Mouse (Mus musculus) limb, embryonic 13.5 days (tissue): ENCODE measurements around the gene Lmod1. TPM values are rescaled to one million over a fixed set of nuclear protein-coding genes. Genes with fewer than 3 reads are reported as not detected.

Source experiments
- ATAC-seq: fragments of 200-750 bp; cut with Nextera tagmentation; 2 replicates; pipeline ENCODE4 v1.8.0; 2017; ENCODE audit warnings: low read depth, moderate number of reproducible peaks, moderate TSS enrichment; ENCODE audit not compliant: low FRiP score
- H3K27ac ChIP-seq: fragments of 300-500 bp; sonication (generic); 2 replicates; pipeline ENCODE4 v1.5.1; 2015; ENCODE audit warnings: inconsistent platforms, mild to moderate bottlenecking, moderate library complexity
- H3K27me3 ChIP-seq: fragments of 300-500 bp; sonication (generic); 2 replicates; pipeline ENCODE4 v1.6.1; 2015; ENCODE audit warnings: mild to moderate bottlenecking, inconsistent platforms
- H3K36me3 ChIP-seq: fragments of 300-500 bp; sonication (generic); 2 replicates; pipeline ENCODE4 v1.6.1; 2015; ENCODE audit warnings: inconsistent platforms, mild to moderate bottlenecking, moderate library complexity
- H3K4me1 ChIP-seq: fragments of 300-500 bp; sonication (generic); 2 replicates; pipeline ENCODE4 v1.6.1; 2015; ENCODE audit warnings: inconsistent platforms
- H3K4me2 ChIP-seq: fragments of 300-500 bp; sonication (generic); replicated peaks from 2 replicates; pipeline ENCODE4 v1.6.1; 2015; ENCODE audit warnings: inconsistent platforms, mild to moderate bottlenecking, moderate library complexity
- H3K4me3 ChIP-seq: fragments of 300-500 bp; sonication (generic); 2 replicates; pipeline ENCODE4 v1.5.1; 2015; ENCODE audit warnings: moderate library complexity, mild to moderate bottlenecking, inconsistent platforms
- H3K9ac ChIP-seq: fragments of 300-500 bp; sonication (generic); 2 replicates; pipeline ENCODE4 v1.6.1; 2015; ENCODE audit warnings: mild to moderate bottlenecking, inconsistent platforms
- H3K9me3 ChIP-seq: fragments of 300-500 bp; sonication (generic); 2 replicates; pipeline ENCODE4 v1.6.1; 2016; ENCODE audit warnings: inconsistent platforms
- WGBS: fragments of 180-500 bp; shearing (Covaris S2); methylation state at CpG from one replicate; pipeline ENCODE4 v1.1.7; 2015; 5-methylcytosine and 5-hydroxymethylcytosine counted together
- polyA plus RNA-seq: library from polyadenylated mRNA; unstranded; fragments of >200 nt; fragmentation: Nextera tagmentation; extraction: Ambion mirVana; gene quantifications from 2 replicates; pipeline ENCODE4 v1.2.1, GENCODE M21; 2015

The Lmod1 gene
- polyA plus RNA-seq, 1 experiment from 2014 or later = 0.37 TPM

DNA sequence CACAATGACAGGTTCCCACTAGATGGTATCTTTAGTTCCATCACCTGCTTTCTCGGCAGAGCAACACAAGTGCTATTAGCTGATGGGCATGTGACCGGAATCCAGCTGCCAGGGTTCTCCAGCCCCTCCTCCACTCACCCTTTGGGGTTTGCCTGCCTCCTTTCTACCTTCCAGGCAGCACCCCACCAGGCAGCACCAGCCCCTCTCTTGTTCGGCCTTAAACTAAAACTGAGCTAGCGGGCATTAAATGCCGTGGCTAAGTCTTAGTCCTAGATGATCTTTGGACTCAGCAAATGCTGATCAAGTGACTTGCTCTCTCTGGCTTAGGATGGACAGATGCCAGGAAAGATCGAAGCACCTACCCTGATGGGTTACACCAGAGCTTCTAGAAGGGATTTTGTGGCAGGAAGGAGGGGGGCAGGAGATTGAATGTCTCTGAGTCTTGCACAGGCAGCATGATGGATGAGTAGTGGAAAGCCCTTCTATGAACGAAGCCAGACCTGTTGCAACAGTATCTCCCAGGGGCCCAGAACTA, 1.2 kb upstream of the Lmod1 start:
- H3K9me3 ChIP-seq = no peaks in the 10 kb centered on the region
- no peak overlapping the region for H3K4me2 ChIP-seq
- H3K4me1 ChIP-seq = peaks cover 10% of the 10 kb centered on the region
- ATAC-seq = no peak
- no peaks in the 10 kb centered on the region for H3K27me3 ChIP-seq
- no peak overlapping the region for H3K4me3 ChIP-seq
- H3K27ac ChIP-seq = no peak overlapping the region
- 73% methylated on average over 7 of the region's 7 CpGs for WGBS
- H3K9ac ChIP-seq = 0 out of 2 replicates have a peak overlapping the region, but pooled peaks have one; percentile 19
- no peaks in the 10 kb centered on the region for H3K36me3 ChIP-seq

DNA sequence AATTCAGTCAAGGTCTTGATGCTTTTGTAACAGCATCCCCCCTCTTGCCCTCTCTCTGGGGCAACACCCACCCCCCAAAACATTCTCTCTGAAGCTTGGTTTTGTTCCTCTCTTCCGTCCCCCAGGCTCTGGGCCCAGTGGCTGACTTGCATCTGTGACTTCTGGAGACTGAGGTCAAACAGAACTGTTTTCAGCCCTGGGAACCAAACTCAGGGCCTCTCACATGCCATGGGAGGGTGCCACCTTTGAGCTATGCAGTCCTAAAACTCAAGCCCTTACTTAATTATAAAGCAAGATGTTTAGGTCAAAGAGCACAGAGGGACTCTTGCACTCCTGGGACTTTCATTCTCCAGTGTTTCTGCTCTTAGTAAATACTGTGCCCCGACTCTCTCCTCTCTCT, 1.3 kb downstream of the Lmod1 start:
- Histone ChIP-seq H3K36me3 (no peaks in the 10 kb centered on the region), H3K9ac (no peak overlapping the region), H3K27ac (no peak overlapping the region), H3K4me3 (no peak overlapping the region), H3K27me3 (no peaks in the 10 kb centered on the region), H3K9me3 (no peaks in the 10 kb centered on the region), H3K4me2 (no peak overlapping the region), H3K4me1 (peaks cover 10% of the 10 kb centered on the region)
- WGBS = 83% methylated on average over 2 of the region's 2 CpGs
- no peak for ATAC-seq

DNA sequence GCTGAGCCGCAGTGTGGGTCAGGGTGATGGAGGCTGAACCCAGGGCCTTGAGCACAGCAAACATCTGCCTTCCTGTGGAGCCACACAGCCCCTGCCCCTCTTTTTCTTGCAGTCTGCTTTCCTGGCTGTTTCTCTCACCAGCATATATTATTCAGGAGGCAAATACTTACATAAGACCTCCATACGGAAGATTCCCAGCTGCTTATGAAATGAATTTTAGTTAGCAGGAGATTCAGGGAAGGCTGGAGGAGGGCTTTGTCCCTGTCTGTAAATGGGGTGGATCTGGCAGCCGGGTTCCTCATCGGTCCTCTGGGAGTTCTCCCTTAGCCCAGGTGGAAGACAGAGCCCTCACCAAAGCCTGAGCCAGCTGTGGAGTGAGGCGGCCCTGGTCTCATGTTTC, 3.8 kb downstream of the Lmod1 start:
- H3K9ac ChIP-seq = no peak overlapping the region
- no peaks in the 10 kb centered on the region for H3K9me3 ChIP-seq
- no peak overlapping the region for H3K4me2 ChIP-seq
- H3K27me3 ChIP-seq = peaks cover 2% of the 10 kb centered on the region; the same call in 1 of the 2 replicates
- no peak overlapping the region for H3K27ac ChIP-seq
- no peak for ATAC-seq
- no peak overlapping the region for H3K4me3 ChIP-seq
- peaks cover 10% of the 10 kb centered on the region for H3K4me1 ChIP-seq
- no peaks in the 10 kb centered on the region for H3K36me3 ChIP-seq
- WGBS = 47% methylated on average over 5 of the region's 5 CpGs

DNA sequence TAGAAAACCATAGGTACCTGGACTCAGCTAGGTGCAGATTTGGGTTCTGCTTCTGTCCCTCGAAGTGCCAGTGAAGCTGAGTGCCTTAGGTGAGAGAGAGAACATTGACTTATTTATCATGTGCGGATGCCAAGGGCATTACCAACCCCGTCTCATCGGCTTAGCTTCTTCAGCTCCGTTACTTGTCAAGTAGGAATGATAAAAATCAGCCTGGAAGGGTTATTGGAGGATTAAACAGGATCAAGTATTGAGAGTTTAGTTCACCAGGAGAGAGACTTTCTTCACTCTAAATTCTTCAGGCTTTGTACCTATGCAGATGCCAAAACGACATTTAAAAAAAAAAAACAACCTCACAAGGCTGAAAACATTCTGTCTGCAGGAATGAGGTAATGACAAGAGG, 6.0 kb downstream of the Lmod1 start:
- no peak overlapping the region for H3K27ac ChIP-seq

DNA sequence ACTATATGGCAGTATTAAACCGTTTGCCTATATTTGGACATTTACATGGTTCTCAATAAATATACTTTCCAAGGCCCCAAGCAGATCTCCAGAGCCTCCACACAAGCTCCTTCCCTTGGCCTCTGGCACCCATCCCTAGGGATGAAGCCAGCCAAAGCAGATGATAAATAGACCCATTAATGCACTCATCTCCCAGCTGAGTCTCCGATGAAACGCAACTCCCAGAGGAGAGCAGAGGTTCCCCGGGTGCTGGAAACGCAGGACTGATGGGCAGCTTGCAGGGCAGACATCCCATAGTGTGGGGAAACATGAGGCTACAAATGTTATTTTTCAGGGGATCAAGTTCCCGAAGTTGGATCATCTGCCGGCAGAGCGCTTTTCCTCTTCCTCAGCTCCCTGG, 17.3 kb downstream of the Lmod1 start:
- Histone ChIP-seq H3K27ac (no peak overlapping the region), H3K9ac (no peak overlapping the region), H3K4me1 (no peaks in the 10 kb centered on the region), H3K9me3 (no peaks in the 10 kb centered on the region), H3K4me2 (no peak overlapping the region), H3K36me3 (no peaks in the 10 kb centered on the region), H3K27me3 (no peaks in the 10 kb centered on the region), H3K4me3 (no peak overlapping the region)
- no peak for ATAC-seq
- 79% methylated on average over 8 of the region's 8 CpGs for WGBS

More for the DNA sequence above, 6.0 kb downstream of the Lmod1 start:
- Histone ChIP-seq H3K27me3 (peaks cover 2% of the 10 kb centered on the region; the same call in 1 of the 2 replicates), H3K4me2 (no peak overlapping the region), H3K9me3 (no peaks in the 10 kb centered on the region), H3K4me3 (no peak overlapping the region), H3K36me3 (no peaks in the 10 kb centered on the region), H3K4me1 (no peaks in the 10 kb centered on the region), H3K9ac (no peak overlapping the region)
- 65% methylated on average over 6 of the region's 6 CpGs for WGBS
- no peak for ATAC-seq

DNA sequence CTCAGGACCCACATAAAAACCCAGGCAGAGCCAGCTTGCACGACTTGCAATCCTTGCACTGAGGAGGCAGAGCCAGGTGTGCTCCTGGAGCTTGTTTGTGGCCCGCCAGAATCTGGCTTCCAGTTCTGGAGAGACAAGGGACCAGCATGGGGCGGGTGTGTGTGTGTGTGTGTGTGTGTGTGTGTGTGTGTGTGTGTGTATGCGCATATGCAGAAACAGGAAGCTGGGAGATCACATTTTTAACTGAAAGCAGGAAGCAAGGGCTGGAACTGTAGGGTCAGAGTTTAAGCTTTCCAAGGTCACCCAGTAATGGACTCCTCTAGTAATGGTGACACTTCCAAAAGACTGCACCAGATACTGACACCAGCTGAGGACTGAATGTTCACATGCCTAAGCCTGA, 19.4 kb downstream of the Lmod1 start:
- H3K27me3 ChIP-seq = no peaks in the 10 kb centered on the region
- no peak for ATAC-seq
- 60% methylated on average over 4 of the region's 4 CpGs for WGBS
- H3K4me3 ChIP-seq = no peak overlapping the region
- no peak overlapping the region for H3K27ac ChIP-seq
- H3K9me3 ChIP-seq = no peaks in the 10 kb centered on the region
- no peak overlapping the region for H3K4me2 ChIP-seq
- no peak overlapping the region for H3K9ac ChIP-seq
- no peaks in the 10 kb centered on the region for H3K36me3 ChIP-seq
- peaks cover 4% of the 10 kb centered on the region; the same call in 1 of the 2 replicates for H3K4me1 ChIP-seq

DNA sequence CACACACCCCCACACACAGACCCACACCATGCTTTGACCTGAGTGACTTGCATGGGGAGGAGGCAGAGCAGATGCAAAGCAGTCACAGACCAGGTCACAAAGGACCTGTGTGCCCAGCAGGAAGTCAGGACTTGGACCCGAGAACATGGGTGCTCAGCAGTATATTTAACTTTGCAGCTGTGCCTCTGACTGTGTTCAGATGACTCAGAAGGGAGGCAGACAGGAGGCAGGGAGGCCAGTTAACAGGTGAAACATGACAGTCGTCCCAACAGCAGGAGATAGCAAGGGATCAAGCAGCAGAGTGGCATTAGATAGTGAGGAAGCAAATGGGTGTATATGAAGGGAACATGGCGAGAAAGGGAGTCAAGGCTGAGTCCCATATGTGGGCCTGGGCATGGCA, 22.3 kb downstream of the Lmod1 start:
- no peak overlapping the region for H3K9ac ChIP-seq
- H3K4me3 ChIP-seq = no peak overlapping the region
- no peaks in the 10 kb centered on the region for H3K9me3 ChIP-seq
- peaks cover 4% of the 10 kb centered on the region; the same call in 1 of the 2 replicates for H3K4me1 ChIP-seq
- no peak overlapping the region for H3K27ac ChIP-seq
- ATAC-seq = no peak
- H3K27me3 ChIP-seq = no peaks in the 10 kb centered on the region
- no peak overlapping the region for H3K4me2 ChIP-seq
- H3K36me3 ChIP-seq = no peaks in the 10 kb centered on the region
- 71% methylated on average over 3 of the region's 3 CpGs for WGBS

DNA sequence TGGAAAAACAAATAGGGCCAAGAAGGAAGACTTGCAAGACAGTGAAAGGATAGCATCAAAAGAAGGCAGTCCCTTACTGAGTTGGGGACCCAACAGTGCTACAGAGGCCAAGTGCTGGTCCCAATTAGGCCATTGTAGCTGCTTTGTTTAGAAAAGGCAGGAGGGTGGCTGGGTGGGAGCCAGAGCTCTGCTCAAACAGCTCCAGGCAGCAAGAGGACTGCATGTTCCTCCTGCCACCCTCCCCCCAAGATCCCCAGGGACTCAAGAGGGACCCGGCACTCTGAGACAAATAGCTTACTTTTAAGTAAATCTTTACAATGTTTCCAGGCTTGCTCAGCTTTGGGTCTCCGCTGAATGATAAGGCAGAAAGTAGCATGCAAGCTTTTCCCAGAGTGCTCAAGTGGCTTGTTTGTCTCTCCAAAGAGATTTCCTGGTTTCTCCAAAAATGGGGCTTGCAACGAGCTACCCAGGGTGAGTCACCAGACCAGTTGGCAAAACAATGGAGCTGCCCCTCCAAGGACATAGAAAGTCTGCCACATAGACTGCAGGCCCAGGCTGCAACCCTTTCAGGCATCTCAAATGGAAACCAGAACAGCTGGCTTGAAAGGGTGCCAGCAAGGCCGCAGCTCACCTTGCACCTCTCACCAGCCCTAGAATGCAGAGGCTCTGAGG, 23.0 kb downstream of the Lmod1 start:
- no peak for ATAC-seq
- no peaks in the 10 kb centered on the region for H3K27me3 ChIP-seq
- no peaks in the 10 kb centered on the region for H3K36me3 ChIP-seq
- no peak overlapping the region for H3K9ac ChIP-seq
- H3K4me3 ChIP-seq = no peak overlapping the region
- no peak overlapping the region for H3K4me2 ChIP-seq
- no peak overlapping the region for H3K27ac ChIP-seq
- H3K4me1 ChIP-seq = peaks cover 4% of the 10 kb centered on the region; the same call in 1 of the 2 replicates
- 55% methylated on average over 4 of the region's 4 CpGs for WGBS
- H3K9me3 ChIP-seq = no peaks in the 10 kb centered on the region

DNA sequence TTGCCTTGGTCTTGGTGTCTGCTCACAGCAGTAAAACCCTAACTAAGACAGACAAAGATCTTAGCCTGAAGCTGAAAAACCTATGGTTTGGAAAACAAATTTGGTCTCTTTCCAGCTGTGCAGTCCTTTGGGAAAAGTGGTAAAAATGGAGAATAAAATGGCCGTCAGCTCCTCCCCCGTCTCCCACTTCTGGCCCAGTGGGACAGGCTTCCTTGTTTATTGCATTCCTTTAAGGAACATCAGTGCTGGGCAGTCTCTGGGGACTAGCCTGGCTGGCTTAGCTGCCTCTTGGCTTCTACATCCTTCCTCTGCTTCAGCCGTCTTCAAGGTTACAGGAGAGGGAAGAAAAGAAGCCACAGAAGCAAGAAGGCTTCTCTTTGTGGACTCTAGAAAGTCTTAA, 27.3 kb downstream of the Lmod1 start:
- no peak for ATAC-seq
- Histone ChIP-seq H3K4me1 (peaks cover 4% of the 10 kb centered on the region; the same call in 1 of the 2 replicates), H3K9me3 (no peaks in the 10 kb centered on the region), H3K27me3 (no peaks in the 10 kb centered on the region), H3K4me3 (no peak overlapping the region), H3K36me3 (no peaks in the 10 kb centered on the region), H3K9ac (no peak overlapping the region), H3K27ac (no peak overlapping the region), H3K4me2 (no peak overlapping the region)
- 52% methylated on average over 3 of the region's 3 CpGs for WGBS

DNA sequence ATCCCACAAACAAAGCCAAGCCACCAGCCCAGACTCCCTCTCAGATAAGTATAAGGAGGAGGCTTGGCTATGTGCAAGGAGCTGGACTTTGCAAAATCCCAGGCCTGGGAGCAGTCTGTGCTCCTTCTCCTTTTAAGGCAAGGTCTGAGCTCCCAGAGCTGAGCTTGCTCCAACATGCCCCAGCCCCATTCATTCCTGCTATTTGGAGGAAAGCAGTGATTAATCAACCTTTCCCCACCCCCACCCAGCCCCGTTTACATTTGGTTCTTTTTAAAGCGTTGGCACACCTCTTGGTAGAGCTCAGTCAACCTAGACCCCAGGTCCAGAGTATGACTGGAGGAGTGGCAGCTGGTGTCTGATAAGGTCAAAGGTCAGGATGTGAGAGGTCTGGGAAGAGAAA, 34.5 kb downstream of the Lmod1 start:
- Histone ChIP-seq H3K27me3 (no peaks in the 10 kb centered on the region), H3K4me3 (no peak overlapping the region), H3K4me1 (no peaks in the 10 kb centered on the region), H3K9me3 (peaks cover 4% of the 10 kb centered on the region; the same call in 1 of the 2 replicates), H3K27ac (no peak overlapping the region), H3K9ac (no peak overlapping the region), H3K36me3 (no peaks in the 10 kb centered on the region), H3K4me2 (no peak overlapping the region)
- ATAC-seq = no peak
- WGBS = 22% methylated on average over 2 of the region's 2 CpGs

DNA sequence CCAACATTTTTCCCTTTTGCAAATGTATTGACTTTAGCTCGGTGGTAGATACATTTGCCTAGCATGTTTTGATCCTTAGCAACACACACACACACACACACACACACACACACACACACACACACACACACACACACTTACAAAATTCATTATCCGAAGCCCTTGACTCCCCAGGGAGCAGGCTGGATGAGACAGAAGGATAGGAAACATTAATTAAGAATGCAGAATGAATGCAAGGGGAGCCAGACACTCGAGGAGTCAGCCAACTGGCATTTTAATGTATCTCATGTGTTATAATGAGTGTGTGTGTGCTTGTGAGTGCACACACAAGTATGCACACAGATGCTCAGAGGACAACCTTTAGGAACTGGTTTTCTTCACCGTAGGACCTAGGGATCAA, 36.9 kb downstream of the Lmod1 start:
- H3K9me3 ChIP-seq = peaks cover 4% of the 10 kb centered on the region; the same call in 1 of the 2 replicates
- H3K27ac ChIP-seq = no peak overlapping the region
- H3K4me3 ChIP-seq = no peak overlapping the region
- H3K27me3 ChIP-seq = no peaks in the 10 kb centered on the region
- H3K4me2 ChIP-seq = no peak overlapping the region
- WGBS = 78% methylated on average over 4 of the region's 4 CpGs
- no peak for ATAC-seq
- no peak overlapping the region for H3K9ac ChIP-seq
- no peaks in the 10 kb centered on the region for H3K36me3 ChIP-seq
- no peaks in the 10 kb centered on the region for H3K4me1 ChIP-seq

DNA sequence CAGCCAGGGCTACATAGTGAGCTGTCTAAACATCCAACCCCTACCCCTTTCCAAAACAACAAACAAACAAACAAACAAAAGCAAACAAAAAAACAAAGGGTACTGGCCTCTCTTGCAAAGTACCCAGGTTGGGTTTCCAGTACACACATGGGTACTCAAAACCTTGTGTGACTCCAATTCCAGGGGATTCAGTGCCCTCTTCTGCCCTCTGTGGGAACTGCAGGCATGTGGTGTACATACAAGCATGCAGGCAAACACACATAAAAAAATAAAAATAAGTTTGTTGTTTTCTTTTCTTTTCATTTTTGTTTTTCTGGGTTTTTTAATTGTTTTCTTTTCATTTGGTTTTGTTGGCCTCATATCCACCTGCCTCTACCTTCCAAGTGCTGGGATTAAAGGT, 37.5 kb downstream of the Lmod1 start:
- H3K27ac ChIP-seq = no peak overlapping the region
- ATAC-seq = no peak
- no peak overlapping the region for H3K9ac ChIP-seq
- H3K9me3 ChIP-seq = peaks cover 4% of the 10 kb centered on the region; the same call in 1 of the 2 replicates
- no peaks in the 10 kb centered on the region for H3K36me3 ChIP-seq
- H3K4me3 ChIP-seq = no peak overlapping the region
- no peaks in the 10 kb centered on the region for H3K4me1 ChIP-seq
- no peaks in the 10 kb centered on the region for H3K27me3 ChIP-seq
- no peak overlapping the region for H3K4me2 ChIP-seq

DNA sequence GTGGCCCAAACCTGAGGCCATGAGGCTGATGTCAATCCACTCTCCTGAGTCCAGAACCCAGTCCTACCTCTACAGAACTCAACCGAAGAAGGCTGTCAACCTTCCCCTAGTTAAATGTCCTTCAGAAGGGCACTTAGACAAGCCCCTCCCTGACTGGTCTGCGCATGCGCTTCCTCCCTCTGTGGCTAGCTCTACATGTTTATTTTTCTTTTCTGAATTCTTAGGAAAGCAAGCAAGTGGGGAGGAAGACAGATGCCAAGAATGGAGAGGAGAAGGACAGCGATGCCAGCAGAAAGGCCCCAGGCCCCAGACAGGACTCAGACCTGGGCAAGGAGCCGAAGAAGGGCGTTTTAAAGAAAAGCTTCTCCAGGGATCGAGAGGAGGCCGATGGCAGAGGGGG, 38.8 kb downstream of the Lmod1 start:
- Histone ChIP-seq H3K4me1 (peaks cover 3% of the 10 kb centered on the region; the same call in 1 of the 2 replicates), H3K4me2 (no peak overlapping the region), H3K36me3 (no peaks in the 10 kb centered on the region), H3K27ac (no peak overlapping the region), H3K4me3 (no peak overlapping the region), H3K27me3 (no peaks in the 10 kb centered on the region), H3K9ac (no peak overlapping the region), H3K9me3 (peaks cover 4% of the 10 kb centered on the region; the same call in 1 of the 2 replicates)
- 89% methylated on average over 8 of the region's 8 CpGs for WGBS
- no peak for ATAC-seq
